Mouse (Mus musculus) stomach, embryonic 14.5 days (tissue): ENCODE measurements around the gene Vav2. TPM values are rescaled to one million over a fixed set of nuclear protein-coding genes. Genes with fewer than 3 reads are reported as not detected.

ENCODE experiments used
- ATAC-seq: fragments of 200-750 bp; cut with Nextera tagmentation; 2 replicates; pipeline ENCODE4 v1.8.0; 2017; ENCODE audit warnings: low read depth, moderate TSS enrichment; ENCODE audit not compliant: insufficient number of reproducible peaks, insufficient read depth, low FRiP score
- H3K27ac ChIP-seq: fragments of 300-500 bp; sonication (generic); 2 replicates; pipeline ENCODE4 v1.5.1; 2014; ENCODE audit warnings: mild to moderate bottlenecking, low read length, moderate library complexity, mixed read lengths
- H3K27me3 ChIP-seq: fragments of 300-500 bp; sonication (generic); 2 replicates; pipeline ENCODE4 v1.6.1; 2014; ENCODE audit warnings: low read length, control low read depth, mixed read lengths; ENCODE audit not compliant: control insufficient read depth, insufficient read depth
- H3K36me3 ChIP-seq: fragments of 300-500 bp; sonication (generic); 2 replicates; pipeline ENCODE4 v1.6.1; 2014; ENCODE audit warnings: mild to moderate bottlenecking, control low read depth, low read length, moderate library complexity, mixed read lengths; ENCODE audit not compliant: control insufficient read depth, insufficient read depth
- H3K4me1 ChIP-seq: fragments of 300-500 bp; sonication (generic); 2 replicates; pipeline ENCODE4 v1.6.1; 2014; ENCODE audit warnings: low read length, control low read depth, mixed read lengths; ENCODE audit not compliant: control insufficient read depth, insufficient read depth
- H3K4me2 ChIP-seq: fragments of 300-500 bp; sonication (generic); replicated peaks from 2 replicates; pipeline ENCODE4 v1.6.1; 2014; ENCODE audit warnings: low read depth, low read length, control low read depth
- H3K4me3 ChIP-seq: fragments of 300-500 bp; sonication (generic); 2 replicates; pipeline ENCODE4 v1.5.1; 2014; ENCODE audit warnings: low read depth, low read length, control low read depth
- H3K9ac ChIP-seq: fragments of 300-500 bp; sonication (generic); replicated peaks from 2 replicates; pipeline ENCODE4 v1.6.1; 2014; ENCODE audit warnings: low read depth, mild to moderate bottlenecking, control low read depth, low read length, moderate library complexity, mixed read lengths
- H3K9me3 ChIP-seq: fragments of 300-500 bp; sonication (generic); 2 replicates; pipeline ENCODE4 v1.6.1; 2016; ENCODE audit warnings: low read depth, low read length, control low read depth; ENCODE audit not compliant: control insufficient read depth
- WGBS: fragments of 180-500 bp; shearing (Covaris S2); extraction: QIAGEN DNeasy Blood & Tissue Kit; methylation state at CpG from one replicate; pipeline ENCODE4 v1.1.7; 2014; 5-methylcytosine and 5-hydroxymethylcytosine counted together
- polyA plus RNA-seq: library from polyadenylated mRNA; unstranded; fragments of >200 nt; fragmentation: Nextera tagmentation; extraction: Ambion mirVana; gene quantifications from 2 replicates; pipeline ENCODE4 v1.2.1, GENCODE M21; 2014

The Vav2 gene
- polyA plus RNA-seq, 1 experiment from 2014 or later: 7.6 TPM

DNA sequence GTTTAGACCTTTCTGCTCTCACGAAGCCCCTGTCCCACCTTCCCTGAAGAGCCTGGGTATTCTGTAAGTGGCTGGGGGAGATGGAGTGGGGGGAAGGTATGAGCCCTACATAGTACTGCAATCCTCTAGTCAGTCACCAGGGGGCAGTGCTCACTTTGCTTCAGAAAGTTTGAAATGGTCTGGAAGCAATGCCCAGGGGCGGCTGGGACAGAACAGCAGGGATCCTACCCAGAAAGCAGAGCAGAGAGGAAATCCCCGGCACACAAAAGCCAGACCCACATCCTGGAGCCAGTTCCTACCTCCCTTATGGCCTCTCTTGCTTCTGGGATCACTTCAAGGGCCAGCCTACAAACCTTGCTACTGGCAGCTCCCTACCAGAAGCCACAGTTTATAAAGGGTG is 137.8 kb downstream of the Vav2 start:
- Histone ChIP-seq H3K9ac (no peak overlapping the region), H3K36me3 (peaks cover 34% of the 10 kb centered on the region; the same call in 1 of the 2 replicates), H3K4me3 (no peak overlapping the region), H3K27me3 (no peaks in the 10 kb centered on the region), H3K27ac (peak overlapping the region; percentile 12; the same call in 1 of the 2 replicates), H3K4me1 (peaks cover 7% of the 10 kb centered on the region), H3K4me2 (no peak overlapping the region), H3K9me3 (no peaks in the 10 kb centered on the region)
- 13% methylated on average over 3 of the region's 3 CpGs for WGBS
- ATAC-seq: peak; percentile 8; the same call in 1 of the 2 replicates

GRCm38 (mm10) chr2:27286971-27287710 is 139.7 kb downstream of the Vav2 start:
- no peak overlapping the region for H3K4me2 ChIP-seq
- H3K9me3 ChIP-seq: no peaks in the 10 kb centered on the region
- WGBS: 74% methylated on average over 7 of the region's 7 CpGs
- H3K9ac ChIP-seq: no peak overlapping the region
- H3K4me1 ChIP-seq: peaks cover 7% of the 10 kb centered on the region
- H3K36me3 ChIP-seq: peaks cover 33% of the 10 kb centered on the region; the same call in 1 of the 2 replicates
- H3K27me3 ChIP-seq: no peaks in the 10 kb centered on the region
- ATAC-seq: no peak
- H3K27ac ChIP-seq: no peak overlapping the region
- H3K4me3 ChIP-seq: no peak overlapping the region

DNA sequence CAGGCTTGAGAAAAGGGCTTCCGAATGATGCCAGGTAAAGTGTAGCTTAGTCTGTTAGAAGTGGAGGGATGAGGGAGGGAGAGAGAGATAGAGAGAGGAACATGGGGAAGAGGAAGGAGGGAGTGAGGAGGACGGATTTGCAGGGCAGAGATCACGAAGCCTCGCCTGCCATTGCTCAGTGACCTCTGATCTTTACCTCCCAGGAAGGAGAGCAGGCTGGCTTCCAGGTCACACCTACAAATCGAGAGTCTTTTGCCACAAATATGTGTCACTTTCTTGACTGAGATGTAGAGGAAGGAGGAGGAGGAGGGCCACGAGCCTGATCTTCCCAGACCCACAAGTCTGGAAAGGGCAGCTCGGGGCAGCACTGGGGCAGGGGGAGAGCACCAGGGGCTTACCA is 142.4 kb downstream of the Vav2 start:
- WGBS: 60% methylated on average over 7 of the region's 7 CpGs
- no peak overlapping the region for H3K4me3 ChIP-seq

DNA sequence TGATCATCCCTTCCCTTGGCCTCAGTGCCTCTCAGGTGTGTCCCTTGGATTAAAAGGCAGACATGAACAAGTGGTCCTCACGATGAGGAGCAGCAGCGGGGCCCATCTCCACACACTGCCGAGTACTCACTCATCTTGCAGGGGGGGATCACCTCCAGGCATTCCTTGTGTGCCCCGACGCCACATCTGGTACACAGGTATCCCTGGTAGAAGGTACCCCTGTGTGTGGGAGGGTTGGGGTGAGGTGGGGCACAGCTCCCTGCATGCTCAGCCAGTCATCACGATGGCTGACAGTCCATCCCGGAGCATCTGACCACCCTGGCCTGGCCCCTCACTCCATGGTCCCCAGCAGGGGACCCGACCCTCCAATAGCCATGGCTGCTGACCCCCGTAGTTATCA is 145.1 kb downstream of the Vav2 start:
- Histone ChIP-seq H3K9me3 (no peaks in the 10 kb centered on the region), H3K36me3 (peaks cover 25% of the 10 kb centered on the region; the same call in 1 of the 2 replicates), H3K27me3 (no peaks in the 10 kb centered on the region), H3K27ac (no peak overlapping the region), H3K4me1 (no peaks in the 10 kb centered on the region), H3K9ac (no peak overlapping the region), H3K4me2 (no peak overlapping the region), H3K4me3 (no peak overlapping the region)
- WGBS: 93% methylated on average over 9 of the region's 9 CpGs
- ATAC-seq: no peak

More for the DNA sequence above, 142.4 kb downstream of the Vav2 start:
- H3K9ac ChIP-seq: no peak overlapping the region
- H3K4me2 ChIP-seq: no peak overlapping the region
- H3K4me1 ChIP-seq: peaks cover 4% of the 10 kb centered on the region
- no peak for ATAC-seq
- no peak overlapping the region for H3K27ac ChIP-seq
- no peaks in the 10 kb centered on the region for H3K27me3 ChIP-seq
- peaks cover 19% of the 10 kb centered on the region; the same call in 1 of the 2 replicates for H3K36me3 ChIP-seq
- no peaks in the 10 kb centered on the region for H3K9me3 ChIP-seq

GRCm38 (mm10) chr2:27280920-27281611 is 145.8 kb downstream of the Vav2 start:
- H3K36me3 ChIP-seq: peaks cover 27% of the 10 kb centered on the region; the same call in 1 of the 2 replicates
- no peak overlapping the region for H3K27ac ChIP-seq
- H3K9ac ChIP-seq: no peak overlapping the region
- no peaks in the 10 kb centered on the region for H3K4me1 ChIP-seq
- no peak overlapping the region for H3K4me3 ChIP-seq
- WGBS: 71% methylated on average over 13 of the region's 13 CpGs
- H3K27me3 ChIP-seq: no peaks in the 10 kb centered on the region
- no peak overlapping the region for H3K4me2 ChIP-seq
- no peaks in the 10 kb centered on the region for H3K9me3 ChIP-seq
- no peak for ATAC-seq

DNA sequence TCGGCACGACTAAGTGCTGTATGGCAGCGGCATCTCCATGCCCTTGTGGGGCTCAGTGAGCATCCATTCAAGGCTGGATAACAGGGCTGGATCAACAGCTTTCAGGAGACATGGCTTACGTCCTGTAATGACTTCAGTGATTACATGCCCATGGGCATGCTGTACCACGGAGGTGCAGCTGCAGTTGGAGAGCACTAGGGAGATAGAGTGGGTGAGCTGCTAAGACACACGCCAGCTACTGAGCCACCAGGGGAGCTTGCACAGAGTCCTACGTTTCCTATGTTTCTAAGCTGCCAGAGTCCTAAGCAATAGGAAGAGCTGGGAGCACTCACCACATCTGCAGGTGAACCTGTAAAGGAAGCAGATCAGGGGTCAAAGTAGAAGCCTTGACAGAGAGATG is 148.0 kb downstream of the Vav2 start:
- ATAC-seq: no peak
- Histone ChIP-seq H3K27me3 (no peaks in the 10 kb centered on the region), H3K9me3 (no peaks in the 10 kb centered on the region), H3K9ac (no peak overlapping the region), H3K27ac (no peak overlapping the region), H3K4me2 (no peak overlapping the region), H3K4me3 (no peak overlapping the region), H3K4me1 (no peaks in the 10 kb centered on the region), H3K36me3 (peaks cover 31% of the 10 kb centered on the region; the same call in 1 of the 2 replicates)
- 93% methylated on average over 7 of the region's 7 CpGs for WGBS

DNA sequence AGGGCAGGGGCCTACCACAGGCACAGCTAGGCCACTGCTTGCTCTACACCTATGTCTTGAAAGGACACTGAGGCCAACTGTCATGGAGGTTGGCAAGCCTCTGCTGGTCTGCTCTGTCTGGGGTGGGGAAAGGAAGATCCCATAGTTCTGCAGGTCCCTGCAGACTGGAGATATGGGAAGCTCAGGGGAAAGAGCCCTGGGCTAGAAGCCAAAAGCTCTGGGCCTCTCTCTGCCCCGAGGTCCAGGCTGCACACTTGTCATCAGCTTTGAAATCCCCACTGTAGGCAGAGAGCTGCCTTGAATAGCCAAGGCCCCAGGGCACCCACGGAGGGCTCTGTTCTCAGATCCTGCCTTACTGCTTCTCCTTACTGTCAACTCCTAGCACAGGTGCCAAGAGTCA is 158.5 kb downstream of the Vav2 start:
- Histone ChIP-seq H3K9me3 (no peaks in the 10 kb centered on the region), H3K27ac (no peak overlapping the region), H3K36me3 (peaks cover 63% of the 10 kb centered on the region), H3K9ac (no peak overlapping the region), H3K4me1 (no peaks in the 10 kb centered on the region), H3K27me3 (no peaks in the 10 kb centered on the region), H3K4me2 (no peak overlapping the region), H3K4me3 (no peak overlapping the region)
- no peak for ATAC-seq
- WGBS: 89% methylated on average over 2 of the region's 2 CpGs

GRCm38 (mm10) chr2:27265819-27266218 is 161.0 kb downstream of the Vav2 start:
- Histone ChIP-seq H3K27ac (no peak overlapping the region), H3K4me1 (no peaks in the 10 kb centered on the region), H3K9ac (no peak overlapping the region), H3K36me3 (peaks cover 56% of the 10 kb centered on the region), H3K9me3 (no peaks in the 10 kb centered on the region), H3K4me2 (no peak overlapping the region), H3K4me3 (no peak overlapping the region), H3K27me3 (no peaks in the 10 kb centered on the region)
- no peak for ATAC-seq
- 74% methylated on average over 3 of the region's 3 CpGs for WGBS
